Mouse (Mus musculus): ENCODE measurements around the gene Isy1. TPM values are rescaled to one million over a fixed set of nuclear protein-coding genes. Genes with fewer than 3 reads are reported as not detected.

Isy1 gene
- total and polyA plus RNA-seq, 3 experiments, result 43.8 to 140 (median 77.4) TPM

GRCm38 (mm10) chr6:87795385-87796150 lies 43.0 kb downstream of the Isy1 start:
- H3K9me3 ChIP-seq (replicated peaks; ENCODE audit: low read length), result no peaks in the 10 kb centered on the region
- no peak overlapping the region for H3K4me2 ChIP-seq (ENCODE audit: insufficient read depth, low read depth, poor library complexity, severe bottlenecking)
- H3K27ac ChIP-seq (ENCODE audit: insufficient read depth, low read depth), result no peak overlapping the region
- H3K4me1 ChIP-seq (ENCODE audit: control insufficient read depth in 1 of 2, insufficient read depth in 2 of 2), result peaks cover 0 to 10% of the 10 kb centered on the region in 2 experiments; a peak in 2 of 4 replicates
- H3K79me2 ChIP-seq (replicated peaks; ENCODE audit: control insufficient read depth, extremely low read depth, insufficient read depth, poor library complexity, severe bottlenecking), result no peaks in the 10 kb centered on the region
- dilution Hi-C loops (cut with MboI; ENCODE audit: extremely low pct_ligation_motif_present, extremely low pct_unique_long_range_greater_than_20kb, low sequenced_read_pairs) (no loop called here), in situ Hi-C loops (cut with MboI; ENCODE audit: low pct_ligation_motif_present, low pct_unique_long_range_greater_than_20kb, low sequenced_read_pairs) (no loop called here)
- no peaks in the 10 kb centered on the region for H3K27me3 ChIP-seq (replicated peaks)
- H3K36me3 ChIP-seq (replicated peaks in 1 of 2; ENCODE audit: control insufficient read depth in 1 of 2, insufficient read depth in 1 of 2, low read length in 1 of 2), result peaks cover 38 to 75% of the 10 kb centered on the region in 2 experiments
- DNase-seq (ENCODE audit: extremely low read depth), result no peak
- no peak overlapping the region for H3K4me3 ChIP-seq (replicated peaks in 1 of 3; ENCODE audit: low read depth in 2 of 3, low read length in 2 of 3, poor library complexity in 1 of 3)
- no peak overlapping the region for H3K9ac ChIP-seq (ENCODE audit: insufficient read depth, low read depth)
- TF ChIP-seq MAZ (IDR thresholded peaks at IDR 0.05; ENCODE audit: low read depth, low read length), result no peak
- no peak for TF ChIP-seq NRF1 (IDR thresholded peaks at IDR 0.05; ENCODE audit: low read depth, low read length)
- TF ChIP-seq ZKSCAN1 (IDR thresholded peaks at IDR 0.05; ENCODE audit: borderline replicate concordance, low read depth, low read length), result no peak
- TF ChIP-seq POLR2AphosphoS2 (IDR thresholded peaks at IDR 0.05; ENCODE audit: low read depth, low read length), result no peak

- Histone ChIP-seq H3K4me2 (ENCODE audit: insufficient read depth, low read depth, poor library complexity, severe bottlenecking) (no peak overlapping the region), H3K27ac (ENCODE audit: insufficient read depth, low read depth) (no peak overlapping the region), H3K9me3 (replicated peaks; ENCODE audit: low read length) (no peaks in the 10 kb centered on the region), H3K9ac (ENCODE audit: insufficient read depth, low read depth) (no peak overlapping the region), H3K4me3 (replicated peaks in 1 of 3; ENCODE audit: low read depth in 2 of 3, low read length in 2 of 3, poor library complexity in 1 of 3) (no peak overlapping the region), H3K36me3 (replicated peaks in 1 of 2; ENCODE audit: control insufficient read depth in 1 of 2, insufficient read depth in 1 of 2, low read length in 1 of 2) (peaks cover 43 to 76% of the 10 kb centered on the region in 2 experiments), H3K27me3 (replicated peaks) (no peaks in the 10 kb centered on the region), H3K79me2 (replicated peaks; ENCODE audit: control insufficient read depth, extremely low read depth, insufficient read depth, poor library complexity, severe bottlenecking) (no peaks in the 10 kb centered on the region), H3K4me1 (ENCODE audit: control insufficient read depth in 1 of 2, insufficient read depth in 2 of 2) (peaks cover 0 to 10% of the 10 kb centered on the region in 2 experiments; a peak in 2 of 4 replicates)
- in situ Hi-C loops (cut with MboI; ENCODE audit: low pct_ligation_motif_present, low pct_unique_long_range_greater_than_20kb, low sequenced_read_pairs) (no loop called here), dilution Hi-C loops (cut with MboI; ENCODE audit: extremely low pct_ligation_motif_present, extremely low pct_unique_long_range_greater_than_20kb, low sequenced_read_pairs) (no loop called here)
- DNase-seq (ENCODE audit: extremely low read depth), result no peak
- TF ChIP-seq NELFE (IDR thresholded peaks at IDR 0.05; ENCODE audit: low read depth, low read length), result no peak
- no peak for TF ChIP-seq MEF2A (IDR thresholded peaks at IDR 0.05; ENCODE audit: borderline replicate concordance, low read depth, low read length)
- no peak for TF ChIP-seq BHLHE40 (IDR thresholded peaks at IDR 0.05; ENCODE audit: low read depth, low read length)
- no peak for TF ChIP-seq POLR2A (IDR thresholded peaks at IDR 0.05; ENCODE audit: low read depth, low read length)
- TF ChIP-seq POLR2AphosphoS2 (IDR thresholded peaks at IDR 0.05; ENCODE audit: low read depth, low read length), result no peak
- TF ChIP-seq SIN3A (IDR thresholded peaks at IDR 0.05; ENCODE audit: low read length), result no peak
- no peak for TF ChIP-seq SMC3 (IDR thresholded peaks at IDR 0.05; ENCODE audit: low read depth, low read length)
Observed at GRCm38 (mm10) chr6:87793821-87794510, 44.6 kb downstream of the Isy1 start.

- DNase-seq (ENCODE audit: extremely low read depth), result no peak
- no peaks in the 10 kb centered on the region for H3K4me1 ChIP-seq (ENCODE audit: control insufficient read depth in 1 of 2, insufficient read depth in 2 of 2)
- H3K27me3 ChIP-seq (replicated peaks), result no peaks in the 10 kb centered on the region
- TF ChIP-seq KAT2A (IDR thresholded peaks at IDR 0.05; ENCODE audit: insufficient replicate concordance, low read length) (no peak), TCF12 (IDR thresholded peaks at IDR 0.05; ENCODE audit: low read depth, low read length) (no peak), SIN3A (IDR thresholded peaks at IDR 0.05; ENCODE audit: low read length) (no peak), ZNF384 (IDR thresholded peaks at IDR 0.05; ENCODE audit: low read depth, low read length) (no peak)
- H3K36me3 ChIP-seq (replicated peaks in 1 of 2; ENCODE audit: control insufficient read depth in 1 of 2, insufficient read depth in 1 of 2, low read length in 1 of 2), result peaks cover 43 to 65% of the 10 kb centered on the region in 2 experiments
- dilution Hi-C loops (cut with MboI; ENCODE audit: extremely low pct_ligation_motif_present, extremely low pct_unique_long_range_greater_than_20kb, low sequenced_read_pairs), result no loop called here
- no peak overlapping the region for H3K4me3 ChIP-seq (replicated peaks in 1 of 3; ENCODE audit: low read depth in 2 of 3, low read length in 2 of 3, poor library complexity in 1 of 3)
- H3K4me2 ChIP-seq (ENCODE audit: insufficient read depth, low read depth, poor library complexity, severe bottlenecking), result no peak overlapping the region
- H3K9me3 ChIP-seq (replicated peaks; ENCODE audit: low read length), result no peaks in the 10 kb centered on the region
- in situ Hi-C loops (cut with MboI; ENCODE audit: low pct_ligation_motif_present, low pct_unique_long_range_greater_than_20kb, low sequenced_read_pairs), result no loop called here
- no peak overlapping the region for H3K27ac ChIP-seq (ENCODE audit: insufficient read depth, low read depth)
- H3K79me2 ChIP-seq (replicated peaks; ENCODE audit: control insufficient read depth, extremely low read depth, insufficient read depth, poor library complexity, severe bottlenecking), result no peaks in the 10 kb centered on the region
- H3K9ac ChIP-seq (ENCODE audit: insufficient read depth, low read depth), result no peak overlapping the region
Observed at GRCm38 (mm10) chr6:87791826-87792225, 46.8 kb downstream of the Isy1 start.

Data from CH12.LX (cell line).